Mouse (Mus musculus) neural tube, embryonic 13.5 days (tissue): ENCODE measurements around the gene Ptprj. TPM values are rescaled to one million over a fixed set of nuclear protein-coding genes. Genes with fewer than 3 reads are reported as not detected.
A peak's percentile ranks its signal among the peaks of the same experiment; 100 is the strongest.

Experiments used
- ATAC-seq: fragments of 200-750 bp; cut with Nextera tagmentation; 2 replicates; pipeline ENCODE4 v1.8.0; 2017; ENCODE audit warnings: low read depth, mild to moderate bottlenecking, moderate TSS enrichment, moderate library complexity
- H3K27ac ChIP-seq: fragments of 300-500 bp; sonication (generic); replicated peaks from 2 replicates; pipeline ENCODE4 v1.5.1; 2015; ENCODE audit warnings: moderate library complexity, mild to moderate bottlenecking, inconsistent platforms
- H3K27me3 ChIP-seq: fragments of 300-500 bp; sonication (generic); 2 replicates; pipeline ENCODE4 v1.6.1; 2015; ENCODE audit warnings: mild to moderate bottlenecking, inconsistent platforms
- H3K36me3 ChIP-seq: fragments of 300-500 bp; sonication (generic); 2 replicates; pipeline ENCODE4 v1.6.1; 2015; ENCODE audit warnings: mild to moderate bottlenecking, inconsistent platforms
- H3K4me1 ChIP-seq: fragments of 300-500 bp; sonication (generic); replicated peaks from 2 replicates; pipeline ENCODE4 v1.6.1; 2015; ENCODE audit warnings: inconsistent platforms
- H3K4me2 ChIP-seq: fragments of 300-500 bp; sonication (generic); 2 replicates; pipeline ENCODE4 v1.6.1; 2015; ENCODE audit warnings: inconsistent platforms, mild to moderate bottlenecking, moderate library complexity
- H3K4me3 ChIP-seq: fragments of 300-500 bp; sonication (generic); 2 replicates; pipeline ENCODE4 v1.5.1; 2015; ENCODE audit warnings: mild to moderate bottlenecking, inconsistent platforms
- H3K9ac ChIP-seq: fragments of 300-500 bp; sonication (generic); 2 replicates; pipeline ENCODE4 v1.6.1; 2015; ENCODE audit warnings: moderate library complexity, mild to moderate bottlenecking, inconsistent platforms
- H3K9me3 ChIP-seq: fragments of 300-500 bp; sonication (generic); 2 replicates; pipeline ENCODE4 v1.6.1; 2016; ENCODE audit warnings: inconsistent platforms
- WGBS: fragments of 180-500 bp; shearing (Covaris S2); methylation state at CpG from one replicate; pipeline ENCODE4 v1.1.7; 2015; 5-methylcytosine and 5-hydroxymethylcytosine counted together
- polyA plus RNA-seq: library from polyadenylated mRNA; unstranded; fragments of >200 nt; fragmentation: Nextera tagmentation; extraction: Ambion mirVana; gene quantifications from 2 replicates; pipeline ENCODE4 v1.2.1, GENCODE M21; 2015

Ptprj gene
- polyA plus RNA-seq, 1 experiment from 2014 or later: 4.4 TPM

DNA sequence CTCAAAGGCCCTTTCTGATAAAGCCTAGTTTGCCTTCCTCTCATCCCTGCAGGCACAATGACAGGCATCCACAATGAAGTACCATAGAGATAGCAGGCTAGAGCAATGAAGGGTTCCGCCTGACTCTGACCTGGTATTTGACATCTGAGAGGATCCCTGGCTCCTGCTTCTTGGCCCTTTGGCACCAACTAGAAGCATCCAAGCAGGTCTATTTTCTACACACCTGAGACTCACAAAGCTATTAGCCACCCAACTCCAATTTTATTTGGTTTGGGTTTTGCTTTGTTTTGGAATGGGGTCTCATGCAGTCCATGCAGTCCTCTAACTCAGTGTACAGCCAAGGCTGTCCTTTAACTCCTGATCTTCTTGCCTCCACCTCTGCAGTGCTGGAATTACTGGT lies 7.7 kb upstream of the Ptprj start:
- Histone ChIP-seq H3K9ac (no peak overlapping the region), H3K9me3 (peaks cover 8% of the 10 kb centered on the region), H3K27me3 (no peaks in the 10 kb centered on the region), H3K4me1 (no peaks in the 10 kb centered on the region), H3K27ac (no peak overlapping the region), H3K36me3 (no peaks in the 10 kb centered on the region), H3K4me3 (no peak overlapping the region), H3K4me2 (no peak overlapping the region)
- ATAC-seq: no peak
- WGBS: 92% methylated on average over 1 of the region's 1 CpGs

DNA sequence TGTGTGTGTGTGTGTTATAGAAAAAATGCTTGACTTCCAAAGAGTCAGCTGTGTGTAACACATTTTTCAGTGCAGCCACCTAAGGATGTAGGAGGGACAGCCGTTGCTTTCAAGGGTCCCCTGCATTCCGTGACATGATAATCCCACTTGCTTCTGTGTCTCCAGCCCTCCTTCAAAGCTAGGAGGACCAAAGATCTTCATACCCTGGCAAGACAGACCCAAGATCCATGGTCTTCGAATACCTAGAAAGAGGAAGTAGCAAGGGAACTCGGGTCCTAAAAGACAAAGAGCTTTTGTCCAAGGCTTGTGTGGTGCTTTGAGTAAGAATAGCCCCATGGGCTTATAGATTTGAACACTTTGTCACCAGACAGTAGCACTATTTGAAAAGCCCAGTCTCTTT lies 4.1 kb upstream of the Ptprj start:
- no peaks in the 10 kb centered on the region for H3K36me3 ChIP-seq
- whole genome bisulfite sequencing: 66% methylated on average over 4 of the region's 4 CpGs
- H3K4me3 ChIP-seq: no peak overlapping the region
- no peak for ATAC-seq
- no peak overlapping the region for H3K27ac ChIP-seq
- H3K9ac ChIP-seq: no peak overlapping the region
- H3K27me3 ChIP-seq: peaks cover 4% of the 10 kb centered on the region; the same call in 1 of the 2 replicates
- no peak overlapping the region for H3K4me2 ChIP-seq
- H3K4me1 ChIP-seq: peaks cover 6% of the 10 kb centered on the region; the same call in 1 of the 2 replicates
- 0 out of 2 replicates have a peak, but pooled peaks cover 4% of the 10 kb centered on the region for H3K9me3 ChIP-seq

DNA sequence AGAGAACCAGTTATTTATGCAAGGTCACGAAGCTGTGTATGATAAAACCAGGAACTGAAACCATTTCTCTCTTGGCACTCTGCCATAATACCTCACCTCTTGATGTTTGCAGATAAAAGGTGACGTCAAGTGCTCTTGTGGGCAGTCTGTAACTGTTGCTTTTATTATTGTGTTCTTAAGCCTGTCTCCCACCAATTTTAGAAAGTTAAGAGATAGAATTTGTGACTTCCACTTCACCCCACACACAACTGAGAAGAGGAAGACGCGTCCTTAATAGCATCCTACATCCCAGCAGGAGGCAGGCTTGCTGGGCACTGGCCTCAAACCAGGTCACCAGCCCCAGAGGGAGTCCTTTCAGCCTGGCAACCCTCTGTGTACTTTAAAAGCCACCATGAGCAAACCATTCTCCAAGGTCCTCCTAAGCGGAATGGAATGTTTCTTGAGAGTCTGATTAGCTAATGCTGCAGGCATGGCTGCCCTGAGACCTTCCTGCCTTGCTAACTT lies 3.2 kb upstream of the Ptprj start:
- no peak for ATAC-seq
- H3K4me3 ChIP-seq: no peak overlapping the region
- WGBS: 37% methylated on average over 5 of the region's 5 CpGs
- H3K9ac ChIP-seq: no peak overlapping the region
- peaks cover 13% of the 10 kb centered on the region for H3K4me1 ChIP-seq
- peaks cover 4% of the 10 kb centered on the region; the same call in 1 of the 2 replicates for H3K27me3 ChIP-seq
- H3K9me3 ChIP-seq: 0 out of 2 replicates have a peak, but pooled peaks cover 4% of the 10 kb centered on the region
- H3K36me3 ChIP-seq: no peaks in the 10 kb centered on the region
- H3K4me2 ChIP-seq: no peak overlapping the region
- no peak overlapping the region for H3K27ac ChIP-seq

DNA sequence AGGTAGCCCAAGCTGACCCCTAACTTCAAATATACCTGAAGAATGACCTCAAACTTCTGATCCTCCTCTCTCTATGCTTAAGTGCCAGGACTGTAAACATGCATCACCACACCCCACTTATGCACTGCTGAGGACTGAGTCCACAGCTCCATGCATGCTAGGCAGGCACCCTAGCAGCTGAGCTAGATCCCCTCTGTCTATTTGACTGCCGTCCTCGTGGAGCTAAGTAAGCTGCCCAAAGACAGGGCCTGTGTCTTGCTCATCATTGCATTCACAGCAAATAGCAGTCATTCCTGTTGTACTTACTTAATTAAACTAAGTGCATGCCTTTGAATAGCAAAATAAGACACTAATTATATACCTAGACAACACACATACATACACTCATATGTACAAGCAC lies 2.4 kb upstream of the Ptprj start:
- H3K27me3 ChIP-seq: peaks cover 4% of the 10 kb centered on the region; the same call in 1 of the 2 replicates
- ATAC-seq: no peak
- H3K27ac ChIP-seq: no peak overlapping the region
- H3K36me3 ChIP-seq: no peaks in the 10 kb centered on the region
- H3K9ac ChIP-seq: no peak overlapping the region
- 62% methylated on average over 2 of the region's 2 CpGs for WGBS
- no peak overlapping the region for H3K4me2 ChIP-seq
- H3K4me1 ChIP-seq: peaks cover 19% of the 10 kb centered on the region
- H3K4me3 ChIP-seq: no peak overlapping the region
- H3K9me3 ChIP-seq: 0 out of 2 replicates have a peak, but pooled peaks cover 4% of the 10 kb centered on the region

DNA sequence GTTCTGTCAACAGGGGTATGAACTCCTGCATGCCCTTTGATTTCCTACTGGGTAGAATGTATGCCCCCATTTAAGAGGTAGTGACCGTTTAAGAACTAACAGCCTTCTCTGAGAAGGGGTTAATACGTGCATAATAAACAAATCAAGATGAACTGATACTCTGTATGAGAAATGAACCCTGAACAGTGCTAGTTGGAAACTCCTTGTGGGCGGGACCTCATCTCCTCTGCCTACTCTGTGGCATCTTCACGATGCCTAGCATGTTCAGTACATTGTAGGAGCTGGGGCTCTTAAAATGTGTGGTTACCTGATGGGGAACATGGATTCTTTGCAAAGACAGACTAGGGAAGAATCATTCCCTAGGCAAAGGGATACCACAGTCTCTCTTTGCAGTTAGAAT lies 1.9 kb upstream of the Ptprj start:
- Histone ChIP-seq H3K36me3 (no peaks in the 10 kb centered on the region), H3K9ac (no peak overlapping the region), H3K4me1 (peaks cover 19% of the 10 kb centered on the region), H3K27ac (no peak overlapping the region), H3K4me3 (no peak overlapping the region), H3K4me2 (no peak overlapping the region), H3K9me3 (0 out of 2 replicates have a peak, but pooled peaks cover 4% of the 10 kb centered on the region), H3K27me3 (peaks cover 4% of the 10 kb centered on the region; the same call in 1 of the 2 replicates)
- ATAC-seq: no peak
- WGBS: 78% methylated on average over 4 of the region's 4 CpGs

DNA sequence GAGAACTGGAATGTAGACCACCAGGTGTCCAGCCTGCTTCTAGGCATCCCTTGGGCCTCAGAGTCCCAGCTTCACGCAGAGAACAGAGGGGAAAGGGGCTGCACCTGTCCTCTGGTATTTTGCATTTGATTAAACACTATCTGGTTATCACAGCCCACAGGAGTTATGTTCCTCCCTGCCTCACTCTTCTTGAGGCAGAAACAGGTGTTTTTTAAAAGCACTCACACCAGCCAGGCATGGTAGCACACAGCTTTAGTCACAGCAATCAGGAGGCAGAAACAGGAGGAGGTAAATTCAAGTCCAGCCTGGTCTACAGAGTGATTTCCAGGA lies 1.3 kb upstream of the Ptprj start:
- Histone ChIP-seq H3K36me3 (no peaks in the 10 kb centered on the region), H3K4me3 (no peak overlapping the region), H3K9ac (no peak overlapping the region), H3K9me3 (0 out of 2 replicates have a peak, but pooled peaks cover 4% of the 10 kb centered on the region), H3K4me1 (peaks cover 19% of the 10 kb centered on the region), H3K4me2 (no peak overlapping the region), H3K27me3 (peaks cover 4% of the 10 kb centered on the region; the same call in 1 of the 2 replicates), H3K27ac (no peak overlapping the region)
- WGBS: 35% methylated on average over 1 of the region's 1 CpGs
- no peak for ATAC-seq

DNA sequence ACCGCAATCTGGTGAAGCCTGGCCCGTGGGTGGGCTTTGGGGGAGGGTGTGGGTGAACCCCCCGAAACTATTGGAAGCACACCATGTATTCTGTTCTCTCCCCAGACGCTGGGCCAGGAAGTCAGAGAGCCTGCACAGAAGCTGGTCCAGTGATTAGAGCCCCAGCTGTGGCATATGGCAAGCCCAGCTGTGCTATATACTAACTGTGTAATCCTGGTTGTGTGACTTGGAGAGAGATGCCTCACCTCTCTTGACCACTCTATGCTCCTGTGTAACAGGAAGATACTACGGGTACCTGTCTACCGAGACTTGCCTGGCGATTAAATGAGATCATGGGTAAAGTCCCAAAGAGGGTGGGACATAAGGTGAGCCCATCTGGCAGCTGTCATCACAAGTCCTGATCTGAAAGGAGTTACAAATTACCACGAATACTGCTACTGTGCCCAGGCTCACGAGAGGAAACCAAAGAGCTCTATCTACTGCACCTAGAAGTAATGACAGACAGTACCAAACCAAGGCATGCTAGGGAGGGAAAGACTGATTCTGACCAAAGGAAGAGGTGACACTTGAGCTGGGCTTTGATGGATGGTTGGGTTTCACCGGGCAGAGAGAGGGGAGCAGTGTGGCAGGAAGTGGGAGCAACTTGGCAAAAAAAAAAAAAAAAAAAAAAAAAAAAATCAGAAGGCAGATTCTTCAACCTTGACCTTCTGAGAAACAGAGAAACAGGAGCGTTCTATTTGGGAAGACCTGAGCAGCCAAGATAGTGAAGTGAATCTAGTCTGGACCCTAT lies 754 bp upstream of the Ptprj start:
- Histone ChIP-seq H3K27ac (peak overlapping the region; percentile 93), H3K9me3 (0 out of 2 replicates have a peak, but pooled peaks cover 1% of the 10 kb centered on the region), H3K4me2 (peak overlapping the region; percentile 88), H3K4me3 (peak overlapping the region; percentile 90), H3K9ac (peak overlapping the region; percentile 95), H3K27me3 (peaks cover 4% of the 10 kb centered on the region; the same call in 1 of the 2 replicates), H3K4me1 (peaks cover 19% of the 10 kb centered on the region), H3K36me3 (no peaks in the 10 kb centered on the region)
- 17% methylated on average over 11 of the region's 11 CpGs for WGBS
- ATAC-seq: peak; percentile 33

DNA sequence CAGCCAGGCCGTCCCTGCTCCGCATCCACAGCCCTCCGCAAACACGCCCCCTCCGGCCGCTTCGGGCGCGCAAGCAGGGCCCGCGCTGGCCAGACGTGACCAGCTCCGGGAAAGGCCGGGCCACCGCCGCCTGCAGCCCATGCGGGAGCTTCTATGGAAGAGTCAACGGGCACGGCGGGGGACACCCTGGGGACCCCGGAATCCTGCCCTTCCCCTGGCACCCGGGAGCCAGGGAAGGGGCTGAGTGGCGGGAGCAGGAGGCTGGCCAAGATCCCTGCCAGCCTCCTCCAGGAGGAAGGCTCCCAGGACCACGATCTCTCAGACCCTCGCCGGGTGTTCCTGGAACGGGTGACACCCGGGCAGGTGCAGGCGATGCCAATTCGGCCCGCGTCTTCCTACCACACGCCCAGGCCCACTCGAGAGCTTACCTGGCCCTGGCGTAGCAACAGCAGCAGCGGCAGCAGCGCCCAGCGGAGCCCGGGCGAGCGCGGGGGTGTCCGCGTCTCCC lies 665 bp downstream of the Ptprj start:
- peak; percentile 66 for ATAC-seq
- Histone ChIP-seq H3K4me3 (peak overlapping the region; percentile 90), H3K9me3 (no peaks in the 10 kb centered on the region), H3K36me3 (no peaks in the 10 kb centered on the region), H3K4me2 (peak overlapping the region; percentile 88), H3K4me1 (peaks cover 19% of the 10 kb centered on the region), H3K27me3 (peaks cover 4% of the 10 kb centered on the region; the same call in 1 of the 2 replicates), H3K27ac (peak overlapping the region; percentile 93), H3K9ac (peak overlapping the region; percentile 95)
- under 1% methylated on average over 39 of the region's 44 CpGs for WGBS

DNA sequence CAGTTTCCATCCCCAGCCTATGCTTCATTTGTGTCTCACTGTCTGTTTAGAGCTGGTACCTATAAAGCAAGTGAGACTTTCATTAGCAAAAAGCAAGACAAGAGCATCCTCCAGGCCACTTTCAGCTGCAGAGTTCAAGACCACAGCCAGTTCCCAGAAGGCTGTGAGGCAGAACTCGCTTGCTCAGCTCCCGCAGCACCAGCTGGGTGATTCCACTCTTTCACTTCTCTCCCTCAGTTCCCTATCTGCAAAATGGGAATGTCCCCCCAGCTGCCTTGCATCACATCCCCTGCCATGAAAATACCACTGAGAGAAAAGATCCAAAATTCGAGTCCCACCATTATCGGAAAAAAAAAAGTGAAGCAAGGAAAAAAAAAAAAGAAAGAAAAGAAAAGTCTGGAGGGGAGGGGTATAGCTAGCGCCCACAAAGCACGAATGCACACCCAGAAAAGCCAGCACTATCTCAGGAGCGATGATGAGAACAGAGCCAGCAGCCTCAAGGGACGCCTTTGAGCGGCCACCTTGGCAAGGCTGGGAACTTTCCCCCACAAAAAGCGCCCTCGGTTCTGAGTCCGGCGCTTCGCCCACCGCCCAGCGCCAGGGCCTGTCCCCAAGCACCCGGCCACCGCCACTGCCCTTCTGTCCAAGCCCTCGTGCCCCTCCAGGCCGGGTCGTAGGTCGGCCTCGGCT lies 1.3 kb downstream of the Ptprj start:
- H3K9me3 ChIP-seq: no peaks in the 10 kb centered on the region
- WGBS: 2% methylated on average over 23 of the region's 23 CpGs
- peak; percentile 4; the same call in 1 of the 2 replicates for ATAC-seq

DNA sequence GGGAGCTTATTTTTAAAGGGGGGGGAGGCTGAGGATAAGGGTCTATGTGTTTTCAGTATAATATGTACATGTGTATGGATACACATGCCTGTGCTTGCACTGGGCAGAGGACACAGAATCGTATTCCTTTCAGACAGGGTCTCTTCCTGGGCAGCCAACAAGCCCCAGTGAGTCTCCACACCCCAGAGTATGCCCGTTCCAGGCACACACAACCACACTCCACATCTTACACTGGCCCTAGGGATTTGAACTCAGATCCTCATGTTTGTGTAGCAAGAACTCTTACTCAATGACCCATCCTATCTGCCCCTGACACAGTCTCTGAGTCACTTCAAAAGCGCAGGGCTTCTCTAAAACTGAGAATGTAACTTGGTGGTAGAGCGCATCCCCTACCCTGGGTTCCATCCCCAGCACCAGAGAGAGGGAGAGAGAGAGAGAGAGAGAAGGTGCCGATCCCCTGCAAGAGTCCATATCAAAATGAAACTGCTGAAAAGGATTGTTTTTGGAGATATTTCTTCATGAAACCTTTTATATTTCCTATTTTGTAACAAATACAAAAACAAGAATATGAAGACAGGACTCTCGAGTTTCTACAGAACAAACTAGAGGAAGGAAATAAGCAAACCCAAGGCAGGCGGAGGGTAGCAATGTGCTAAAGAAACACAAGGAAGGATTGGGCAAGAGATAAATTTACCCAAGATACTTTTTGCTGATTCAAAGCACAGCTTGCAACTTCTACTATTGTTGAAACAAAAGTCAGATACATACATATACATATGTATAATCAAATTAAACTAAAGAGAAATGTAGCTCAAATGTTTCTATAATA lies 2.8 kb downstream of the Ptprj start:
- ATAC-seq: no peak
- peaks cover 27% of the 10 kb centered on the region for H3K4me1 ChIP-seq
- H3K9ac ChIP-seq: no peak overlapping the region
- H3K36me3 ChIP-seq: no peaks in the 10 kb centered on the region
- H3K4me2 ChIP-seq: no peak overlapping the region
- H3K9me3 ChIP-seq: no peaks in the 10 kb centered on the region
- no peak overlapping the region for H3K27ac ChIP-seq
- 92% methylated on average over 7 of the region's 7 CpGs for WGBS
- peaks cover 4% of the 10 kb centered on the region; the same call in 1 of the 2 replicates for H3K27me3 ChIP-seq
- H3K4me3 ChIP-seq: no peak overlapping the region

More for the DNA sequence above, 1.3 kb downstream of the Ptprj start:
- Histone ChIP-seq H3K27ac (peak overlapping the region; percentile 93), H3K4me2 (peak overlapping the region; percentile 88), H3K4me1 (peaks cover 21% of the 10 kb centered on the region), H3K4me3 (peak overlapping the region; percentile 90), H3K9ac (peak overlapping the region; percentile 95), H3K36me3 (no peaks in the 10 kb centered on the region), H3K27me3 (peaks cover 4% of the 10 kb centered on the region; the same call in 1 of the 2 replicates)

DNA sequence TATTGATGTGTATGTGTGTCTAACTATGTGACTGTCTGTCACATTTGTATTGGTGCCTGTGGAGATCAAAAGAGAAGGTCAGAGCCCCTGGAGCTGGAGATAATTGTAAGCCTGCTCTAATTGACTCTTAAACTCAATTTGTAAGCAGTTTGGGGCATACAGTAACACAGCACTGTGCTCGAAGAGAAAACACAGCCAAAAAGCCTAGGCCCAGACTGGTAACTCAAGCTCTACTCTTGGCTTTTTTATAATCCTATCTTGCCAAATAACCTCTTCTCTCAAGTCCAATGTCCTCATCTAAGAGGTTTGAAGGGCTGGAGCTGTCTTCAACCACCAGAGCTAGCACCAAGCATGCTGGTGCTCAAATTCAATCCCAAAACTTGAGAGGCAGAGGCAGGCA lies 3.5 kb downstream of the Ptprj start:
- Histone ChIP-seq H3K9me3 (no peaks in the 10 kb centered on the region), H3K4me2 (no peak overlapping the region), H3K4me1 (peaks cover 27% of the 10 kb centered on the region), H3K36me3 (no peaks in the 10 kb centered on the region), H3K4me3 (no peak overlapping the region), H3K27me3 (no peaks in the 10 kb centered on the region), H3K9ac (no peak overlapping the region), H3K27ac (no peak overlapping the region)
- no peak for ATAC-seq
- 18% methylated on average over 1 of the region's 1 CpGs for WGBS
